Mouse (Mus musculus) C2C12 (cell line): ENCODE results near the gene Mok.
A peak's percentile ranks its signal among the peaks of the same experiment; 100 is the strongest.

Source experiments
- CEBPB ChIP-seq: IDR thresholded peaks from one replicate; pipeline ENCODE4 v1.6.1; 2011; ENCODE audit warnings: low read depth, mild to moderate bottlenecking, control low read depth, moderate library complexity
- CTCF ChIP-seq: IDR thresholded peaks from one replicate; pipeline ENCODE4 v1.5.1; 2011; ENCODE audit not compliant: control insufficient read depth, insufficient read depth, insufficient read length
- FOSL1 ChIP-seq: IDR thresholded peaks from one replicate; pipeline ENCODE4 v1.8.0; 2011; ENCODE audit warnings: mild to moderate bottlenecking, low read length; ENCODE audit not compliant: poor library complexity, insufficient read depth, severe bottlenecking
- USF1 ChIP-seq: IDR thresholded peaks from one replicate; pipeline ENCODE4 v1.6.1; 2011; ENCODE audit warnings: low read depth, mild to moderate bottlenecking, control low read depth, moderate library complexity

DNA sequence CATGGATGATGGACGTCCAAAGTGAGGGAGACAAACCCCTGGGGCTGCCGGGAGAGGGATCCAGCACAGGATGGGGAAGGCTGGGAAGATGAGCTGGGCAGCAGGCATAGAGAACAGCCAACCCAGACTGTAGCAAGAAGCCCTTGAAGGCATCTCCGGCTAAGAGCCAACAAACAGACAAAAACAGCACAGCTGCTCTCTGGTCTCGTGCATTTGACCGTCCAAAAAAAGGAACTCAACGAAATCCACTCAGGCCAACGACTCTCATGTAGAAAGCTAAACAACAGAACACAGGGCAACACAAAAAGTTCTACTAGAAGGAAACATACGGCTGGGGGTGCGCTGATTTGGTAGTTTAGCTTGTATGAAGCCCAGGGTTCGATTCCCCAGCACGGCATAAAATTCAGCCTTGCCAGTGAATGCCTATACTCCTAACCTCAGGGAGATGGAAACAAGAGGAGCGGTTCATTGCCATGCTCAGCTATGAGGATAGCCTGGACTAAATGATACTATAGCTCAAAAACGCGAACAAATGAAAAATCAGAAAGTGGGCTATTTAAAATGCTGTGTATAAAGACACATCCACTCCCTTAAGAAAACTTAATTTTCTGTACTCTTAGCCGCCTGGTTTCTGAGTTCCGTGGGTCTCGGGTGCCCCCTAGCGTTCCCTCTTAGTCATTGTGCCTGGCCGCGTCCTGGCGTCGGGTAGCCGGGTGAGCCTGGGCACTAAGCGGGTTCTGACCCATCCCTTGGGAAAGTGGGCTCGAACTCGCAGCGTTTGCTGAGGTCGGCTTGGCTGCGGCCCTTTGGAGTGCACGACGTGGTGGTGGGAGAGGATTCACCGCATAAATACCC, 2.7 kb upstream of the Mok start:
- TF ChIP-seq CTCF (peak; percentile 86), USF1 (no peak), FOSL1 (no peak), CEBPB (no peak)
